Mouse (Mus musculus): ENCODE data around the gene Isg20. TPM values are rescaled to one million over a fixed set of nuclear protein-coding genes. Genes with fewer than 3 reads are reported as not detected.

Gene Isg20
- polyA plus RNA-seq, 1 experiment from 2014 or later = 12.8 TPM

- WGBS = 62% methylated on average over 3 of the region's 3 CpGs
- no peak for ATAC-seq (ENCODE audit: low read depth)
- H3K4me2 ChIP-seq (ENCODE audit: low read depth, low read length) = no peak overlapping the region
- no peaks in the 10 kb centered on the region for H3K4me1 ChIP-seq (replicated peaks; ENCODE audit: control insufficient read depth, insufficient read depth, low read length)
- no peak overlapping the region for H3K27ac ChIP-seq (ENCODE audit: low read length)
- H3K27me3 ChIP-seq (ENCODE audit: control insufficient read depth, insufficient read depth, low read depth, low read length) = no peaks in the 10 kb centered on the region
- no peaks in the 10 kb centered on the region for H3K36me3 ChIP-seq (ENCODE audit: control insufficient read depth, insufficient read depth, low read length)
- no peaks in the 10 kb centered on the region for H3K9me3 ChIP-seq (ENCODE audit: control insufficient read depth, low read length)
- H3K4me3 ChIP-seq (ENCODE audit: low read length) = no peak overlapping the region
- H3K9ac ChIP-seq (ENCODE audit: low read length) = no peak overlapping the region
Measured at GRCm38 (mm10) chr7:78927266-78927665, 14.0 kb downstream of the Isg20 start.

- 58% methylated on average over 19 of the region's 19 CpGs for WGBS
- Histone ChIP-seq H3K4me3 (ENCODE audit: low read length) (no peak overlapping the region), H3K27me3 (ENCODE audit: control insufficient read depth, insufficient read depth, low read depth, low read length) (no peaks in the 10 kb centered on the region), H3K9me3 (ENCODE audit: control insufficient read depth, low read length) (no peaks in the 10 kb centered on the region), H3K9ac (ENCODE audit: low read length) (no peak overlapping the region), H3K27ac (ENCODE audit: low read length) (no peak overlapping the region), H3K4me1 (replicated peaks; ENCODE audit: control insufficient read depth, insufficient read depth, low read length) (no peaks in the 10 kb centered on the region), H3K4me2 (ENCODE audit: low read depth, low read length) (no peak overlapping the region), H3K36me3 (ENCODE audit: control insufficient read depth, insufficient read depth, low read length) (no peaks in the 10 kb centered on the region)
- ATAC-seq (ENCODE audit: low read depth) = no peak
Measured at GRCm38 (mm10) chr7:78938957-78939602, 25.9 kb downstream of the Isg20 start.

GRCm38 (mm10) chr7:78940971-78941370 lies 27.7 kb downstream of the Isg20 start:
- H3K9me3 ChIP-seq (ENCODE audit: control insufficient read depth, low read length) = no peaks in the 10 kb centered on the region
- ATAC-seq (ENCODE audit: low read depth) = no peak
- WGBS = 81% methylated on average over 3 of the region's 3 CpGs
- no peaks in the 10 kb centered on the region for H3K4me1 ChIP-seq (replicated peaks; ENCODE audit: control insufficient read depth, insufficient read depth, low read length)
- H3K4me2 ChIP-seq (ENCODE audit: low read depth, low read length) = no peak overlapping the region
- H3K4me3 ChIP-seq (ENCODE audit: low read length) = no peak overlapping the region
- no peaks in the 10 kb centered on the region for H3K27me3 ChIP-seq (ENCODE audit: control insufficient read depth, insufficient read depth, low read depth, low read length)
- no peak overlapping the region for H3K9ac ChIP-seq (ENCODE audit: low read length)
- H3K36me3 ChIP-seq (ENCODE audit: control insufficient read depth, insufficient read depth, low read length) = no peaks in the 10 kb centered on the region
- no peak overlapping the region for H3K27ac ChIP-seq (ENCODE audit: low read length)

- Histone ChIP-seq H3K27me3 (ENCODE audit: control insufficient read depth, insufficient read depth, low read depth, low read length) (no peaks in the 10 kb centered on the region), H3K4me2 (ENCODE audit: low read depth, low read length) (no peak overlapping the region), H3K4me1 (replicated peaks; ENCODE audit: control insufficient read depth, insufficient read depth, low read length) (no peaks in the 10 kb centered on the region), H3K4me3 (ENCODE audit: low read length) (no peak overlapping the region), H3K27ac (ENCODE audit: low read length) (no peak overlapping the region), H3K9ac (ENCODE audit: low read length) (no peak overlapping the region), H3K9me3 (ENCODE audit: control insufficient read depth, low read length) (no peaks in the 10 kb centered on the region), H3K36me3 (ENCODE audit: control insufficient read depth, insufficient read depth, low read length) (no peaks in the 10 kb centered on the region)
- no peak for ATAC-seq (ENCODE audit: low read depth)
- 87% methylated on average over 2 of the region's 2 CpGs for WGBS
Measured at GRCm38 (mm10) chr7:78942544-78942943, 29.3 kb downstream of the Isg20 start.

- Histone ChIP-seq H3K4me1 (replicated peaks; ENCODE audit: control insufficient read depth, insufficient read depth, low read length) (no peaks in the 10 kb centered on the region), H3K4me2 (ENCODE audit: low read depth, low read length) (peak overlapping the region; percentile 39; the same call in 1 of the 2 replicates), H3K36me3 (ENCODE audit: control insufficient read depth, insufficient read depth, low read length) (no peaks in the 10 kb centered on the region), H3K27me3 (ENCODE audit: control insufficient read depth, insufficient read depth, low read depth, low read length) (no peaks in the 10 kb centered on the region), H3K27ac (ENCODE audit: low read length) (no peak overlapping the region), H3K9me3 (ENCODE audit: control insufficient read depth, low read length) (no peaks in the 10 kb centered on the region), H3K4me3 (ENCODE audit: low read length) (no peak overlapping the region), H3K9ac (ENCODE audit: low read length) (no peak overlapping the region)
- ATAC-seq (ENCODE audit: low read depth) = no peak
- 12% methylated on average over 11 of the region's 11 CpGs for WGBS
Measured at GRCm38 (mm10) chr7:78953886-78954572, 40.8 kb downstream of the Isg20 start.

GRCm38 (mm10) chr7:78954619-78955018 lies 41.4 kb downstream of the Isg20 start:
- no peak for ATAC-seq (ENCODE audit: low read depth)

GRCm38 (mm10) chr7:78955086-78955485 lies 41.9 kb downstream of the Isg20 start:
- Histone ChIP-seq H3K27ac (ENCODE audit: low read length) (no peak overlapping the region), H3K9me3 (ENCODE audit: control insufficient read depth, low read length) (no peaks in the 10 kb centered on the region), H3K9ac (ENCODE audit: low read length) (no peak overlapping the region), H3K36me3 (ENCODE audit: control insufficient read depth, insufficient read depth, low read length) (no peaks in the 10 kb centered on the region), H3K4me3 (ENCODE audit: low read length) (no peak overlapping the region), H3K27me3 (ENCODE audit: control insufficient read depth, insufficient read depth, low read depth, low read length) (no peaks in the 10 kb centered on the region), H3K4me2 (ENCODE audit: low read depth, low read length) (no peak overlapping the region), H3K4me1 (replicated peaks; ENCODE audit: control insufficient read depth, insufficient read depth, low read length) (no peaks in the 10 kb centered on the region)
- 80% methylated on average over 6 of the region's 6 CpGs for WGBS
- 0 out of 2 replicates have a peak, but pooled peaks have one; percentile 20 for ATAC-seq (ENCODE audit: low read depth)

More at GRCm38 (mm10) chr7:78954619-78955018, 41.4 kb downstream of the Isg20 start:
- H3K9ac ChIP-seq (ENCODE audit: low read length) = no peak overlapping the region
- no peaks in the 10 kb centered on the region for H3K4me1 ChIP-seq (replicated peaks; ENCODE audit: control insufficient read depth, insufficient read depth, low read length)
- no peak overlapping the region for H3K4me3 ChIP-seq (ENCODE audit: low read length)
- H3K36me3 ChIP-seq (ENCODE audit: control insufficient read depth, insufficient read depth, low read length) = no peaks in the 10 kb centered on the region
- H3K27me3 ChIP-seq (ENCODE audit: control insufficient read depth, insufficient read depth, low read depth, low read length) = no peaks in the 10 kb centered on the region
- H3K4me2 ChIP-seq (ENCODE audit: low read depth, low read length) = no peak overlapping the region
- H3K9me3 ChIP-seq (ENCODE audit: control insufficient read depth, low read length) = no peaks in the 10 kb centered on the region
- H3K27ac ChIP-seq (ENCODE audit: low read length) = no peak overlapping the region
- WGBS = 72% methylated on average over 6 of the region's 6 CpGs

- WGBS = 64% methylated on average over 6 of the region's 6 CpGs
- no peaks in the 10 kb centered on the region for H3K9me3 ChIP-seq (ENCODE audit: control insufficient read depth, low read length)
- ATAC-seq (ENCODE audit: low read depth) = no peak
Measured at GRCm38 (mm10) chr7:78958499-78959073, 45.4 kb downstream of the Isg20 start.

GRCm38 (mm10) chr7:78963891-78964290 lies 50.7 kb downstream of the Isg20 start:
- Histone ChIP-seq H3K27ac (ENCODE audit: low read length) (no peak overlapping the region), H3K9me3 (ENCODE audit: control insufficient read depth, low read length) (no peaks in the 10 kb centered on the region), H3K4me1 (replicated peaks; ENCODE audit: control insufficient read depth, insufficient read depth, low read length) (no peaks in the 10 kb centered on the region), H3K9ac (ENCODE audit: low read length) (no peak overlapping the region), H3K4me2 (ENCODE audit: low read depth, low read length) (no peak overlapping the region), H3K4me3 (ENCODE audit: low read length) (no peak overlapping the region), H3K27me3 (ENCODE audit: control insufficient read depth, insufficient read depth, low read depth, low read length) (no peaks in the 10 kb centered on the region), H3K36me3 (ENCODE audit: control insufficient read depth, insufficient read depth, low read length) (no peaks in the 10 kb centered on the region)
- WGBS = 87% methylated on average over 3 of the region's 3 CpGs
- no peak for ATAC-seq (ENCODE audit: low read depth)

More at GRCm38 (mm10) chr7:78958499-78959073, 45.4 kb downstream of the Isg20 start:
- H3K4me1 ChIP-seq (replicated peaks; ENCODE audit: control insufficient read depth, insufficient read depth, low read length) = no peaks in the 10 kb centered on the region
- H3K27ac ChIP-seq (ENCODE audit: low read length) = no peak overlapping the region
- no peak overlapping the region for H3K9ac ChIP-seq (ENCODE audit: low read length)
- H3K4me2 ChIP-seq (ENCODE audit: low read depth, low read length) = no peak overlapping the region
- H3K27me3 ChIP-seq (ENCODE audit: control insufficient read depth, insufficient read depth, low read depth, low read length) = no peaks in the 10 kb centered on the region
- no peaks in the 10 kb centered on the region for H3K36me3 ChIP-seq (ENCODE audit: control insufficient read depth, insufficient read depth, low read length)
- no peak overlapping the region for H3K4me3 ChIP-seq (ENCODE audit: low read length)

All from lung, embryonic 16.5 days (tissue).